16 mouse cellular contexts compared by ENCODE assay signal in genomic region chr3:27665338-27665737, GRCm38 (mm10). TPM values are rescaled to one million over a fixed set of nuclear protein-coding genes. Genes with fewer than 3 reads are reported as not detected.
DNase-seq lines count a peak whose midpoint lies in the region; ATAC-seq and TF ChIP-seq lines count a peak whose summit lies in the region.
"Had no signal": no experiment of that assay in that cellular context is flagged by ENCODE, and none has a peak within 500 bp of the region (broad histone marks: within the 10 kb centered on the region; RNA-seq: fewer than 3 reads in every experiment).

No protein-coding gene starts in this region.

- no peak for ATAC-seq in heart, postnatal 0 days (ENCODE audit: insufficient read depth, low read depth)
- 0 out of 2 replicates have a peak, but pooled peaks have one; percentile 9 for ATAC-seq in neural tube, embryonic 15.5 days (ENCODE audit: low FRiP score)
- no peak for ATAC-seq in megakaryocyte-erythroid progenitor cell, adult 5-6 weeks (replicated peaks; ENCODE audit: low FRiP score, low TSS enrichment, poor library complexity, severe bottlenecking)
- ATAC-seq: inflammation-experienced regulatory T-cells, adult 6 months; liver, embryonic 12.5 days had no signal

- no peak for TF ChIP-seq CTCF in heart, postnatal 0 days (IDR thresholded peaks at IDR 0.05; ENCODE audit: low read depth)

- no peak for DNase-seq in heart, postnatal 0 days (ENCODE audit: low spot score)
- DNase-seq in heart, postnatal 14 days = no peak
- no peak for DNase-seq in neural tube, embryonic 10.5 days (ENCODE audit: extremely low spot score, low spot score)
- peak; percentile 29 for DNase-seq in forelimb bud, embryonic 11.5 days (ENCODE audit: low read depth, low spot score)
- peak; percentile 70 for DNase-seq in yolk sac, embryonic 10.5 days (ENCODE audit: low spot score)
- DNase-seq in adrenal gland, postnatal 4 days (ENCODE audit: low spot score in 2 of 2) = no peak
- DNase-seq: adrenal gland, postnatal 36 days; cerebellum, postnatal 36 days; thymus, postnatal 4 days had no signal

- H3K27ac ChIP-seq in heart, postnatal 0 days (ENCODE audit: low read depth) = peak overlapping the region; percentile 34; the same call in 1 of the 2 replicates
- no peak overlapping the region for H3K27ac ChIP-seq in neural tube, embryonic 15.5 days (replicated peaks)
- H3K27ac ChIP-seq: embryonic facial prominence, embryonic 13.5 days; liver, embryonic 12.5 days; macrophage; neural tube, embryonic 13.5 days had no signal

- no peaks in the 10 kb centered on the region for H3K36me3 ChIP-seq in heart, postnatal 0 days (replicated peaks; ENCODE audit: control insufficient read depth, insufficient read depth, low read length)
- H3K36me3 ChIP-seq in neural tube, embryonic 15.5 days = no peaks in the 10 kb centered on the region
- H3K36me3 ChIP-seq: embryonic facial prominence, embryonic 13.5 days; liver, embryonic 12.5 days; neural tube, embryonic 13.5 days had no signal

- WGBS in heart, postnatal 0 days = 15% methylated on average over 1 of the region's 1 CpGs
- WGBS in neural tube, embryonic 15.5 days = 0% methylated on average over 1 of the region's 1 CpGs

- H3K27me3 ChIP-seq in heart, postnatal 0 days (ENCODE audit: control insufficient read depth, insufficient read depth, low read length) = no peaks in the 10 kb centered on the region
- no peaks in the 10 kb centered on the region for H3K27me3 ChIP-seq in neural tube, embryonic 15.5 days (replicated peaks)
- H3K27me3 ChIP-seq: embryonic facial prominence, embryonic 13.5 days; liver, embryonic 12.5 days; neural tube, embryonic 13.5 days had no signal

- intact Hi-C loops in heart, postnatal 14 days (cut with DNase I) = no loop called here

- no peak overlapping the region for H3K4me3 ChIP-seq in heart, postnatal 0 days (ENCODE audit: low read depth, low read length)
- H3K4me3 ChIP-seq in neural tube, embryonic 15.5 days (replicated peaks) = no peak overlapping the region
- H3K4me3 ChIP-seq: embryonic facial prominence, embryonic 13.5 days; liver, embryonic 12.5 days; neural tube, embryonic 13.5 days had no signal

- H3K4me1 ChIP-seq in heart, postnatal 0 days (ENCODE audit: control insufficient read depth, insufficient read depth) = peaks cover 57% of the 10 kb centered on the region
- 0 out of 2 replicates have a peak, but pooled peaks cover 3% of the 10 kb centered on the region for H3K4me1 ChIP-seq in neural tube, embryonic 15.5 days

- no peak overlapping the region for H3K9ac ChIP-seq in heart, postnatal 0 days (replicated peaks; ENCODE audit: low read depth, low read length)
- H3K9ac ChIP-seq in neural tube, embryonic 15.5 days (replicated peaks) = no peak overlapping the region
- H3K9ac ChIP-seq: embryonic facial prominence, embryonic 13.5 days; liver, embryonic 12.5 days; neural tube, embryonic 13.5 days had no signal

- no peak for TF ChIP-seq EP300 in heart, postnatal 0 days (IDR thresholded peaks at IDR 0.05; ENCODE audit: low read depth)

- no peak overlapping the region; the same call in 1 of the 2 replicates for H3K4me2 ChIP-seq in heart, postnatal 0 days (ENCODE audit: low read depth, low read length)
- H3K4me2 ChIP-seq in neural tube, embryonic 15.5 days = no peak overlapping the region
- H3K4me2 ChIP-seq: embryonic facial prominence, embryonic 13.5 days; liver, embryonic 12.5 days; neural tube, embryonic 13.5 days had no signal

- H3K9me3 ChIP-seq in heart, postnatal 0 days (replicated peaks; ENCODE audit: control insufficient read depth, low read length) = no peaks in the 10 kb centered on the region
- H3K9me3 ChIP-seq in neural tube, embryonic 15.5 days (replicated peaks) = no peaks in the 10 kb centered on the region
- H3K9me3 ChIP-seq: embryonic facial prominence, embryonic 13.5 days; liver, embryonic 12.5 days; neural tube, embryonic 13.5 days had no signal

RNA-seq across cellular contexts. Expression of gene Fndc3b, which starts 45.8 kb away (rescaled TPM):
- 44.1 and 57.1 TPM in 2 replicates for total RNA-seq in heart, postnatal 0 days (2014; rRNA removed; ENCODE audit: low replicate concordance)
- polyA plus RNA-seq in heart, postnatal 0 days (2015; fragmentation: Nextera tagmentation; extraction: Ambion mirVana) = 13.8 and 16.4 TPM in 2 replicates
- total RNA-seq in heart, postnatal 14 days (2021) = 10 to 100 TPM; 73.2 to 79.0 TPM
- polyA plus RNA-seq in neural tube, embryonic 15.5 days (2015; fragmentation: Nextera tagmentation; extraction: Ambion mirVana) = 8.2 and 9.9 TPM in 2 replicates
- 0.96 and 2.8 TPM in 2 replicates for total RNA-seq in megakaryocyte-erythroid progenitor cell, adult 5-6 weeks (2014; fragmentation: Nextera tagmentation)
- 0.28 and 1.3 TPM in 2 replicates for total RNA-seq in megakaryocyte-erythroid progenitor cell, adult 5-6 weeks (2017)
- total RNA-seq in adrenal gland, postnatal 4 days (2021) = 100 to 1,000 TPM; 110 TPM

Comparison
In these comparisons a context has a peak if more than half of its experiments do, and no peak if none do; other contexts are left out.
1. DNase-seq: peak in forelimb bud, embryonic 11.5 days (single experiment) and yolk sac, embryonic 10.5 days (single experiment); none in heart, postnatal 0 days (single experiment), heart, postnatal 14 days (0 of 2), neural tube, embryonic 10.5 days (single experiment) and adrenal gland, postnatal 4 days (0 of 2).
2. RNA of gene Fndc3b, which starts 45.8 kb away (total RNA-seq): 110 TPM in adrenal gland, postnatal 4 days, 73.2 to 79.0 TPM in heart, postnatal 14 days and 44.1 to 57.1 TPM in heart, postnatal 0 days; 0.28 to 2.8 TPM in megakaryocyte-erythroid progenitor cell, adult 5-6 weeks; every median in the first group is over 10 times any median in the second.